Mouse (Mus musculus) intestine, embryonic 15.5 days (tissue): ENCODE results near the gene Srbd1. TPM values are rescaled to one million over a fixed set of nuclear protein-coding genes. Genes with fewer than 3 reads are reported as not detected.

Source experiments
- ATAC-seq: fragments of 200-750 bp; cut with Nextera tagmentation; 2 replicates; pipeline ENCODE4 v1.8.0; 2017; ENCODE audit warnings: moderate TSS enrichment, moderate library complexity
- H3K27ac ChIP-seq: fragments of 300-500 bp; sonication (generic); 2 replicates; pipeline ENCODE4 v1.5.1; 2015; ENCODE audit warnings: mild to moderate bottlenecking, inconsistent platforms
- H3K27me3 ChIP-seq: fragments of 300-500 bp; sonication (generic); replicated peaks from 2 replicates; pipeline ENCODE4 v1.6.1; 2015; ENCODE audit warnings: inconsistent platforms
- H3K36me3 ChIP-seq: fragments of 300-500 bp; sonication (generic); 2 replicates; pipeline ENCODE4 v1.6.1; 2015; ENCODE audit warnings: inconsistent platforms
- H3K4me1 ChIP-seq: fragments of 300-500 bp; sonication (generic); replicated peaks from 2 replicates; pipeline ENCODE4 v1.6.1; 2015; ENCODE audit warnings: inconsistent platforms
- H3K4me2 ChIP-seq: fragments of 300-500 bp; sonication (generic); replicated peaks from 2 replicates; pipeline ENCODE4 v1.6.1; 2015; ENCODE audit warnings: mild to moderate bottlenecking, inconsistent platforms
- H3K4me3 ChIP-seq: fragments of 300-500 bp; sonication (generic); replicated peaks from 2 replicates; pipeline ENCODE4 v1.5.1; 2015; ENCODE audit warnings: inconsistent platforms
- H3K9ac ChIP-seq: fragments of 300-500 bp; sonication (generic); 2 replicates; pipeline ENCODE4 v1.6.1; 2015; ENCODE audit warnings: inconsistent platforms
- H3K9me3 ChIP-seq: fragments of 300-500 bp; sonication (generic); 2 replicates; pipeline ENCODE4 v1.6.1; 2016; ENCODE audit warnings: inconsistent platforms
- WGBS: fragments of 180-500 bp; shearing (Covaris S2); methylation state at CpG from one replicate; pipeline ENCODE4 v1.1.7; 2015; 5-methylcytosine and 5-hydroxymethylcytosine counted together
- polyA plus RNA-seq: library from polyadenylated mRNA; unstranded; fragments of >200 nt; fragmentation: Nextera tagmentation; extraction: Ambion mirVana; gene quantifications from 2 replicates; pipeline ENCODE4 v1.2.1, GENCODE M21; 2015

Gene Srbd1
- polyA plus RNA-seq, 1 experiment from 2014 or later = 13.2 TPM

GRCm38 (mm10) chr17:85951771-85952170 is 193.2 kb downstream of the Srbd1 start:
- 62% methylated on average over 2 of the region's 2 CpGs for WGBS
- Histone ChIP-seq H3K4me3 (no peak overlapping the region), H3K27ac (no peak overlapping the region), H3K4me1 (no peaks in the 10 kb centered on the region), H3K9me3 (no peaks in the 10 kb centered on the region), H3K9ac (no peak overlapping the region), H3K27me3 (no peaks in the 10 kb centered on the region), H3K36me3 (no peaks in the 10 kb centered on the region), H3K4me2 (no peak overlapping the region)
- ATAC-seq = no peak

- H3K36me3 ChIP-seq = no peaks in the 10 kb centered on the region
- no peak overlapping the region for H3K9ac ChIP-seq
- H3K27ac ChIP-seq = no peak overlapping the region
- WGBS = 55% methylated on average over 14 of the region's 14 CpGs
- H3K9me3 ChIP-seq = no peaks in the 10 kb centered on the region
- no peak for ATAC-seq
- no peak overlapping the region for H3K4me3 ChIP-seq
- H3K27me3 ChIP-seq = no peaks in the 10 kb centered on the region
- no peaks in the 10 kb centered on the region for H3K4me1 ChIP-seq
- H3K4me2 ChIP-seq = no peak overlapping the region
Observed at GRCm38 (mm10) chr17:85949919-85950505, 195.0 kb downstream of the Srbd1 start.

DNA sequence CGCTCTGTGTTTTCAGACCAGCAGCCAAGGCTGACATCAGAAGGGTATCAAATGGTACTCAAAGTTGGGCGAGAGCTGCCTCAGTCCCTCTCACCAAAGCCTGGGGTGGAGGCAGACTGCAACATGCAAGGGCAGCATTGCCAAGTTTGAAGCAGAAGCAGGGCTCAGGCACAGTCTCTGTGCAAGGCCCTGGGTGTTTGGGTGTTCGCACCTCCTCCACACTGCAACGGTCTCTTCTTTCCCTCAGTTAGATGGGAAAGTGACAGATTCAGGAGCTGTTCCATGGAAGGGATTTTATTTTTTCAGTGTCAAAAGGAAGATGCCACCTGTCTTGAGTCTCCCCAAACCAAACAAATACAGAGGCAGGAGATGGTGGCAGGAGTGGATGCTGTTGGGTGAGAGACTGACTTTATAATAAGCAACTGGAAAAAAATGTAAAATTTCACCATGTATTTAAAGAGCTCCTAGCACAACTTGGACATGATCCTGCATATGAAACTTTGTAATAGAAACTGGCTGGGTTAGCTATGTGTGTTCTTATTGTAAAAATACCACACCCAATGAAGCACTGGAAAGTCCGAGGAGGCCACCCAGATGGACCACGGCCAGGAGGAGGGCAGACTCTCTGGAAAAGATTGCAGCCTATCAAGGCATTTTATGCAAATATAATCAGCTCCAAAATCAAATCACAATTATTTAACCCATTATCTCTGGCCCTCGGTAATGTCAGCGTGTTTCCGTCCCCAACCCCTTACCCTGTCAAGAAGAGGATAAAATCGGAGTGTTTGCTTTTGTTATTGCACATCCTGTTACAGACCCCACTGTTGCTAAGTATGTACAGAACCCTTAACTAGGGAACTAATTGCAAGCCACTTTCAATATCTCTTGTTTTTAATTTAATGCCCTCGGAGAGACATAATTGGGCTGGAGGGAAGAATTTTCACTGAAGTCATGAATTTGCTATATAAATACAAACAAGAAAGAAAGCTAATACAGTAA is 195.8 kb downstream of the Srbd1 start:
- ATAC-seq = no peak
- H3K36me3 ChIP-seq = no peaks in the 10 kb centered on the region
- H3K9me3 ChIP-seq = no peaks in the 10 kb centered on the region
- H3K4me2 ChIP-seq = no peak overlapping the region
- H3K4me3 ChIP-seq = no peak overlapping the region
- no peak overlapping the region for H3K9ac ChIP-seq
- H3K4me1 ChIP-seq = no peaks in the 10 kb centered on the region
- H3K27me3 ChIP-seq = no peaks in the 10 kb centered on the region
- H3K27ac ChIP-seq = no peak overlapping the region
- WGBS = 72% methylated on average over 11 of the region's 11 CpGs

GRCm38 (mm10) chr17:85944726-85945125 is 200.2 kb downstream of the Srbd1 start:
- Histone ChIP-seq H3K4me1 (no peaks in the 10 kb centered on the region), H3K4me3 (no peak overlapping the region), H3K36me3 (no peaks in the 10 kb centered on the region), H3K9ac (no peak overlapping the region), H3K4me2 (no peak overlapping the region), H3K27ac (no peak overlapping the region), H3K9me3 (no peaks in the 10 kb centered on the region), H3K27me3 (no peaks in the 10 kb centered on the region)
- 80% methylated on average over 4 of the region's 4 CpGs for WGBS
- ATAC-seq = no peak

- no peaks in the 10 kb centered on the region for H3K9me3 ChIP-seq
- H3K9ac ChIP-seq = no peak overlapping the region
- H3K4me2 ChIP-seq = no peak overlapping the region
- no peak overlapping the region for H3K4me3 ChIP-seq
- ATAC-seq = no peak
- 76% methylated on average over 12 of the region's 12 CpGs for WGBS
- no peaks in the 10 kb centered on the region for H3K4me1 ChIP-seq
- no peaks in the 10 kb centered on the region for H3K27me3 ChIP-seq
- H3K27ac ChIP-seq = no peak overlapping the region
- H3K36me3 ChIP-seq = no peaks in the 10 kb centered on the region
Observed at GRCm38 (mm10) chr17:85943994-85944640, 200.9 kb downstream of the Srbd1 start.

DNA sequence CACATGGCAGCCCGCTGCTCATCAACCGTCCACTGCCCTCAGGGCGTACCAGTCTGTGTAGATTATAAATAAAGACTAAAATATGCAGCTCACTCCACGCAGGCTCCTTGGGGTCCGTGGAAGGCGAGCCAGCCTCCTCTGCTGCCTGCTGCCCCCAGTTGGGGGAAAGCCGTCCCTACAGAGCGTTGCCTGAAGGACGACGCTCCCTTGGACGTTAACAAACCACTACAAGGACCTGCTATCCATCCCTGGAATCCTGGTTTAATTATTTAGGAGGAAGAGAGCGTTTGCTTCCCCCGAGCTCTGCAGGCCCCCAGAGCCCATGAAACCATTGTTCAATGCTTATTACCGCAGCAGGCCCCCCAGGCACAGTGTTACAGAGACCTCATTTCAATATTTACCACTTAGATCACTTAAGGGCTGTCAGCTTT is 201.4 kb downstream of the Srbd1 start:
- no peak overlapping the region for H3K4me2 ChIP-seq
- 43% methylated on average over 14 of the region's 14 CpGs for WGBS
- no peak overlapping the region for H3K4me3 ChIP-seq
- H3K9ac ChIP-seq = no peak overlapping the region
- no peaks in the 10 kb centered on the region for H3K4me1 ChIP-seq
- H3K9me3 ChIP-seq = no peaks in the 10 kb centered on the region
- no peaks in the 10 kb centered on the region for H3K27me3 ChIP-seq
- H3K36me3 ChIP-seq = no peaks in the 10 kb centered on the region
- H3K27ac ChIP-seq = no peak overlapping the region
- ATAC-seq = no peak

DNA sequence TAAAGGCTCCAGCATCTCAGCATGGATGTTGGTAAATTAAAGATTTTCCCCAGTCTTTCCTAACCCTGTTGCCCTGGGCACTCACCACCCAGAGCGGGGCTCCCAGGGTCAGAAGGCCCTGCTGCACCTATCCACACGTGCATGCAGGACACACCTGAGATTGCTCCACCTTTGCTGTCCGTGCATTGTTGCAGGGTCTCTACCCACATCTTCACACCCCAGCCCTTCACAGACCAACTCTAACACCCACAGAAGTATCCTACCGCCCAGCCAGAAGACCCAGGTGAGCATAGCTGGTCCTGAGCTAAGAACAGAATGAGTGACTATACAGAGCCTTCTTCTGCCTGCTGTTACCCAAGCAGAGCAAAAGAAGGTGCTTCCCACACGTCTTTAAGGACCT is 201.9 kb downstream of the Srbd1 start:
- no peak for ATAC-seq
- H3K4me2 ChIP-seq = no peak overlapping the region
- no peaks in the 10 kb centered on the region for H3K36me3 ChIP-seq
- H3K9me3 ChIP-seq = no peaks in the 10 kb centered on the region
- H3K27ac ChIP-seq = no peak overlapping the region
- H3K4me1 ChIP-seq = no peaks in the 10 kb centered on the region
- H3K9ac ChIP-seq = no peak overlapping the region
- no peaks in the 10 kb centered on the region for H3K27me3 ChIP-seq
- no peak overlapping the region for H3K4me3 ChIP-seq
- WGBS = 82% methylated on average over 5 of the region's 5 CpGs

DNA sequence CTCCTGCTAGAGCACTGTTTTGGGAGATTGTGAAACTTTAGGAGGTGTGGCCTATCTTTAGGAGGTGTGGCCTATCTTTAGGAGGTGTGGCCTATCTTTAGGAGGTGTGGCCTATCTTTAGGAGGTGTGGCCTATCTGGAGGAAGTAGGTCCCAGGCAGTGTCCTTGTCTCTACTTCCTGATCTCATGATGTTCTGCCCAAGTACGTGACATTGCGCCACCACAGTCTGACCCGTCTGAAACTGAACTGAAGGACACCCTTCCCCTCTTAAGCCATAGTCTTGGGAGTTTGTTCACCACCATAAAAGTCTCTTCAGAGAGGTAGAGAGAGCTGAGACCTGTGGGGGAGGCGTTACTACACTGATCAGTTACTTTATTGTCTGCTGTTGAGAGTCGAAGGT is 202.9 kb downstream of the Srbd1 start:
- ATAC-seq = no peak
- no peak overlapping the region for H3K4me2 ChIP-seq
- no peak overlapping the region for H3K4me3 ChIP-seq
- no peaks in the 10 kb centered on the region for H3K27me3 ChIP-seq
- no peaks in the 10 kb centered on the region for H3K36me3 ChIP-seq
- H3K4me1 ChIP-seq = no peaks in the 10 kb centered on the region
- no peak overlapping the region for H3K27ac ChIP-seq
- WGBS = 90% methylated on average over 5 of the region's 5 CpGs
- no peaks in the 10 kb centered on the region for H3K9me3 ChIP-seq
- H3K9ac ChIP-seq = no peak overlapping the region

DNA sequence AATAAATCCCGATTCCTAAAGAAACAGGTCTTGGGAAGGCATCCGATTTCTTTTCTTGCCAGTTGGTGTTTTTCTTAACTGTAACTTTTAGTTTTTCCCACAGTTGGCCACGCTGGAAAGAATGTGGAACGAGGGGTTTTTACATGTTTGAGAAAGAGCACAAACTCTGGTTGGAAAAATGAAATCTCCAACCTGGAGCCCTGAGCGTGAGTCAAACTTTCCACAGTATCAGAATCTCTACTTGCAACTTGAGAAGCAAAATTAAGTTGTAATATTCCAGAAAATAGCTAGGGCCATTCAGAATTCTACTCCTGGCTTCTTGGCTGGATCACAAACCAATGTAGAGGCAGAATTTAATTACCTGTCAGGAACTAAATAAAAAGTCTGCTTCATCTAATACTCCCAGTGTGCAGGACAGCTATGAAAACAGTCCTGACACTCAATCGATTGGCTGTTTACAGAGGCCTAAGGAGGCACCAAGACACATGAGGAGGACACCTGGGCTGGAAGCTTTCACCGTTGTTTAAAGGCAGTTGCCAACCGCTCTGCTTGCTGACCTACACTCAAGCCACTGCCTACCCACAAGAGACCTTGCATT is 203.7 kb downstream of the Srbd1 start:
- Histone ChIP-seq H3K4me3 (no peak overlapping the region), H3K4me1 (no peaks in the 10 kb centered on the region), H3K9ac (no peak overlapping the region), H3K36me3 (no peaks in the 10 kb centered on the region), H3K27me3 (no peaks in the 10 kb centered on the region), H3K27ac (no peak overlapping the region), H3K9me3 (no peaks in the 10 kb centered on the region), H3K4me2 (no peak overlapping the region)
- WGBS = 59% methylated on average over 8 of the region's 8 CpGs
- no peak for ATAC-seq

- WGBS = 96% methylated on average over 4 of the region's 4 CpGs
- Histone ChIP-seq H3K36me3 (no peaks in the 10 kb centered on the region), H3K9ac (no peak overlapping the region), H3K4me3 (no peak overlapping the region), H3K27me3 (no peaks in the 10 kb centered on the region), H3K9me3 (no peaks in the 10 kb centered on the region), H3K4me1 (no peaks in the 10 kb centered on the region), H3K27ac (no peak overlapping the region), H3K4me2 (no peak overlapping the region)
- ATAC-seq = no peak
Observed at GRCm38 (mm10) chr17:85937131-85937530, 207.8 kb downstream of the Srbd1 start.

DNA sequence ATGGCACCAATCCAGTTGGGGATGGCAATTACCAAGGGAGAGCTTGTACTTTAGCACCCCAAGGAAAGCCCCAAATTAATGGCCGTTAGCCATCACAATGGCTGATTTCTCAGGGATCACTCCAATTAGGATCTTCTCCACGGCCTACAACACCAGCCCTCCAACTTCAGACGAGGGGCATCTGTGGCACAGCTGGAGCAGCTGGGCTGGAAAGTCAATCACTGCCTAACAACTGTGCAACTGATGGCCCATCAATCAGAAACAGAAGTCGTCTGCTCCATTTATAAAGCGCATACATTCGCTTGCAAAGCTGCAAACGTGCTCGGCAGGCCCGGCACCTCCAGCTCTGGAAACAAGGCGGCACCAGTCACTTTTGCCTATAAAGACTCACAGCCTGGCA is 209.7 kb downstream of the Srbd1 start:
- 77% methylated on average over 10 of the region's 10 CpGs for WGBS

More for the DNA sequence above, 209.7 kb downstream of the Srbd1 start:
- Histone ChIP-seq H3K4me1 (no peaks in the 10 kb centered on the region), H3K9ac (no peak overlapping the region), H3K36me3 (no peaks in the 10 kb centered on the region), H3K9me3 (no peaks in the 10 kb centered on the region), H3K27me3 (no peaks in the 10 kb centered on the region), H3K27ac (no peak overlapping the region), H3K4me3 (no peak overlapping the region), H3K4me2 (no peak overlapping the region)
- no peak for ATAC-seq
